Mouse (Mus musculus): ENCODE results near the gene Ccdc13.

Gene Ccdc13

GRCm38 (mm10) chr9:121802747-121803146, 36.5 kb downstream of the Ccdc13 start:
- DNase-seq (ENCODE audit: low spot score in 2 of 2): no peak

GRCm38 (mm10) chr9:121798887-121799520, 40.3 kb downstream of the Ccdc13 start:
- no peak for DNase-seq (ENCODE audit: low spot score in 2 of 2)

GRCm38 (mm10) chr9:121797722-121798121, 41.5 kb downstream of the Ccdc13 start:
- no peak for DNase-seq (ENCODE audit: low spot score in 2 of 2)

- no peak for DNase-seq (ENCODE audit: low spot score in 2 of 2)
Observed at GRCm38 (mm10) chr9:121794972-121795539, 44.2 kb downstream of the Ccdc13 start.

GRCm38 (mm10) chr9:121791757-121792521, 47.3 kb downstream of the Ccdc13 start, which contains the start of gene Hhatl:
TSS of gene Hhatl (minus strand) at chr9:121792507.
- no peak for DNase-seq (ENCODE audit: low spot score in 2 of 2)

- no peak for DNase-seq (ENCODE audit: low spot score in 2 of 2)
Observed at GRCm38 (mm10) chr9:121791206-121791605, 48.1 kb downstream of the Ccdc13 start.

- DNase-seq (ENCODE audit: low spot score in 2 of 2): no peak
Observed at GRCm38 (mm10) chr9:121786359-121786758, 52.9 kb downstream of the Ccdc13 start.

GRCm38 (mm10) chr9:121785261-121785660, 54.0 kb downstream of the Ccdc13 start:
- no peak for DNase-seq (ENCODE audit: low spot score in 2 of 2)

- no peak for DNase-seq (ENCODE audit: low spot score in 2 of 2)
Observed at GRCm38 (mm10) chr9:121784801-121785200, 54.5 kb downstream of the Ccdc13 start.

GRCm38 (mm10) chr9:121778066-121778624, 61.1 kb downstream of the Ccdc13 start:
- no peak for DNase-seq (ENCODE audit: low spot score in 2 of 2)

GRCm38 (mm10) chr9:121777484-121778065, 61.7 kb downstream of the Ccdc13 start, which contains the start of gene Klhl40:
TSS of gene Klhl40 (plus strand) at chr9:121777607.
- DNase-seq (ENCODE audit: low spot score in 2 of 2): no peak

- DNase-seq (ENCODE audit: low spot score in 2 of 2): no peak
Observed at GRCm38 (mm10) chr9:121776511-121776910, 62.8 kb downstream of the Ccdc13 start.

- no peak for DNase-seq (ENCODE audit: low spot score in 2 of 2)
Observed at GRCm38 (mm10) chr9:121775951-121776350, 63.3 kb downstream of the Ccdc13 start.

GRCm38 (mm10) chr9:121772412-121772811, 66.8 kb downstream of the Ccdc13 start:
- no peak for DNase-seq (ENCODE audit: low spot score in 2 of 2)

GRCm38 (mm10) chr9:121765166-121765855, 74.0 kb downstream of the Ccdc13 start:
- no peak for DNase-seq (ENCODE audit: low spot score in 2 of 2)

- no peak for DNase-seq (ENCODE audit: low spot score in 2 of 2)
Observed at GRCm38 (mm10) chr9:121763716-121764115, 75.5 kb downstream of the Ccdc13 start.

GRCm38 (mm10) chr9:121762761-121763160, 76.5 kb downstream of the Ccdc13 start:
- no peak for DNase-seq (ENCODE audit: low spot score in 2 of 2)

GRCm38 (mm10) chr9:121762248-121762647, 77.0 kb downstream of the Ccdc13 start:
- no peak for DNase-seq (ENCODE audit: low spot score in 2 of 2)

GRCm38 (mm10) chr9:121761787-121762186, 77.5 kb downstream of the Ccdc13 start:
- DNase-seq (ENCODE audit: low spot score in 2 of 2): no peak

- no peak for DNase-seq (ENCODE audit: low spot score in 2 of 2)
Observed at GRCm38 (mm10) chr9:121761091-121761665, 78.1 kb downstream of the Ccdc13 start.
